Mouse (Mus musculus): ENCODE measurements at regions not wholly inside any gene's neighbourhood (a gene's known extent, or its start where the extent isn't known, plus 50 kb on each side); places are given as distances from the start of the nearest gene placed in this dataset.

GRCm38 (mm10) chr13:53811862-53812261 lies 243.6 kb downstream of the Drd1 start:
- no peak for ATAC-seq (replicated peaks; ENCODE audit: poor library complexity, severe bottlenecking)

DNA sequence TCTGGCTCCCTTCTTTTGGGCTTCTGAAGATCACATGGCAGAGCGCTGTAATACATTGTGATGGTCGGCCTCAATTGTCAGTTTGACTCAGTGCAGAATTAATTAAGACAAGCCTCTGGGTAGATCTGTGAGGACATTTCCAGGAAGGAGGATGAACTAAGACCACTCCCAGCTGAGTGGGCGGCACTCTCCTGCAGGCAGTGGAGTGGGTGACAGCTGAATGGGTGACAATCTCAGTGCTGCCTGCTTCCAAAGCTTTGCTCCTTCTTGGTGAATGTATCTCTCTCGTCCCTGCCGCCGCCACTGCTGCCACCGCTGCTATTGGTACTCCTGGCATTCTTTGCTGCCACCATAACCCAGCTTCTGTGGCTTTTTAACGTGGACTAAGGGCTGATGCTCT lies 244.4 kb downstream of the Drd1 start:
- no peak for ATAC-seq (replicated peaks; ENCODE audit: poor library complexity, severe bottlenecking)

DNA sequence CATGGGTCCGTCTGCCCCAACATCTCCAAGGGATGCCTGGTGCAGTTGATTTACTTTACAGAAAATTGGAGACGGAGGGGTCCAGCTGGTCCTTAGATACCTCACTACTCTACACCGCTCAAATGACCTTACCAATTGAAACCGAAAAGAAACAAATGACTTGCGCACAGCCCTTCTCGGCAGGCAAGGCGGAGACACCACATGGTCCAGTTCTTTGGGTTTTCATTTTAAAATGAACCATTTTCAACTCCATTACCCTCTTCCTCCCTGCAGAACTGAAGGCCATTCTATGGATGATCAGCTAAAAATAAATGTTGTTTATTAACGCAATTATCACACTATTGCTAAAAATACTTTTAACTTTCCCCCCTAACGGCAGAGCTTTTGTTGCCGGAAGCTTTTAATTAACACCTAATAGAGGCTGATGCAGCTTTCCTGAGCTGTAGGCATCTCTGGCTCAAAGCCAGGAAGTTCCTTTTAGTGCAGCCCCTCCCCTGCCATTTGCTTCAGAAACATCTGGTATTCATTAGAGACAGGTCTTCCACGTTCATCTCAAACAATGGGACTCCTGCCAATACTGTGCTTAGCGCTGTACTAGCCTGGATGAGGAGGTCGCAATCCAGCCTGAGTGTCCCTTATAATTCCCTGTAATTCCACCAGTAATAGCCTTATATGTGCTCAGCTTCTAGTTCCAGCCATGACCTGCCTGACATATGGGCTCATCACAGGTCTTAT lies 247.5 kb downstream of the Drd1 start:
- no peak for ATAC-seq (replicated peaks; ENCODE audit: poor library complexity, severe bottlenecking)

- no peak for ATAC-seq (replicated peaks; ENCODE audit: poor library complexity, severe bottlenecking)
These were observed 249.6 kb downstream of the Drd1 start for GRCm38 (mm10) chr13:53805872-53806271.

GRCm38 (mm10) chr13:53800978-53801377 lies 254.5 kb downstream of the Drd1 start:
- no peak for ATAC-seq (replicated peaks; ENCODE audit: poor library complexity, severe bottlenecking)

GRCm38 (mm10) chr13:53788809-53789208 lies 266.7 kb downstream of the Drd1 start:
- no peak for ATAC-seq (replicated peaks; ENCODE audit: poor library complexity, severe bottlenecking)

DNA sequence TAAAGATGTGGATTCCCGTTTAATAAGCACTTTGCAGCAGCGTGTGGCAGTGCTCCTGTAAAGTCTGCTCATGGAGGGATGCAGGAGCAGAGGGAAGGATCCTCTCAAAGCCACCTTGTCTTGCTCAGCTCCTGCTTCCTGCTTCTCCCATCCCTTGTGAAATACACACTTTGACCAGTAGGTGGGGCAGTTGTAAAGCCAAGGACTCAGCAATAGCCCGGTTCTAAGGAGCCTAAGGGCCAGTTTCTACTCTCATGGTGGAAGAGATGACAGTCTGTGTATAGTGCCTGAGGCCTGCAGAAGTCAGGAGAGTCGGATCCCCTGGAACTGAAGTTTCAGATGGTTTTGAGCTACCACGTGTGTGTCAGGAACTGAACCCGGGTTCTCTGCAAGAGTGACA lies 272.0 kb downstream of the Drd1 start:
- ATAC-seq (replicated peaks; ENCODE audit: poor library complexity, severe bottlenecking): peak; percentile 55; the same call in 1 of the 2 replicates

DNA sequence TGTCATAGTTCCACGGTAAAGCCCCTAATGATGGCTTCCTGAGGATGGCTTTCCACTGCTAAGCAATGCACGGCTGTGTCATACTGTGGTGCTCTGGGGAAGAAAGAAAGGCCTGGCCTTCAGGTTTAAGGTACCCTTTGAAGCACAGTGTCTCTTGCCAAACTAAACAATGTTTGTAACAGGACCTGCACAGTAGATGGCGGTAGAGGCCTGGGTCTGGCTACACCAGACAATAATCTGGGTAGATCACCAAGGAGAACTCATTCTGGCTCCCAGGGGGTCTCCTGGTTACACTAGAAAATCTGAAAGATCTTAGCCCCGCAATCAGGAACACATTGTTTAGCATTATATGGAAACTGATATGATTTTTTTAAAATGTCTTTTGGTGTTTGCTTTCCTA lies 276.4 kb downstream of the Drd1 start:
- ATAC-seq (replicated peaks; ENCODE audit: poor library complexity, severe bottlenecking): no peak

GRCm38 (mm10) chr13:53776421-53776820 lies 279.1 kb downstream of the Drd1 start:
- ATAC-seq (replicated peaks; ENCODE audit: poor library complexity, severe bottlenecking): no peak

- ATAC-seq (replicated peaks; ENCODE audit: poor library complexity, severe bottlenecking): 0 out of 2 replicates have a peak, but pooled peaks have one; percentile 33
These were observed 279.8 kb downstream of the Drd1 start for GRCm38 (mm10) chr13:53775687-53776086.

DNA sequence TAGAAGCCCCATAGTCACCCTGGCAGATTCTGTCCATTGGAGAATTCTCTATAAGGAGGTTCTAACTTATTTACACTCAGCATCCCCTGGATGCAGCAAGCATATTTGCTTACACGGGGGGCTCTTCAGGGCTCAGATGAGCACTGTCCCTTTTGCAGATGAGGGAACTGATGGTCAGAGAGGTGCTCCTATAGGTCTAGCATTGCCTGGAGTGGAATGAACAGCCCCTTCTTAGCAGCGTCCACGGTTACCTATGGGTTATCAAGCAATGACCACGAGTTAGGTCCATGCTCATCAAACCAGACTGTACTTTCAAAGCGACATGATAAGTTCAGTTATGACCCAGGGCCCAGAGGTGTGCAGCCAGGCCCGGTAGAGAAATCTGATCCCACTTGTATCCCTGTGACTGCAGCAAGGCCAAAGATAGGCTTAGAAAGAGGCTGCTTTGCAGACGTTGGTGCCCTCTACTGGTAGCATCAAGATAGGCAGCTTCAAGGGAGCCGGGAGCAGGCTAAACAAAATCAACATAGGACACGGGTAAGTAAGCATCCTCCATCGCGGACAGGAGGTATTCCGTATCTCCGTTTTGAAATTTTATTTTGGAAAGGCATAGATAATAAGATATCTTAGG lies 290.8 kb downstream of the Drd1 start:
- ATAC-seq (replicated peaks; ENCODE audit: poor library complexity, severe bottlenecking): peak; percentile 55

DNA sequence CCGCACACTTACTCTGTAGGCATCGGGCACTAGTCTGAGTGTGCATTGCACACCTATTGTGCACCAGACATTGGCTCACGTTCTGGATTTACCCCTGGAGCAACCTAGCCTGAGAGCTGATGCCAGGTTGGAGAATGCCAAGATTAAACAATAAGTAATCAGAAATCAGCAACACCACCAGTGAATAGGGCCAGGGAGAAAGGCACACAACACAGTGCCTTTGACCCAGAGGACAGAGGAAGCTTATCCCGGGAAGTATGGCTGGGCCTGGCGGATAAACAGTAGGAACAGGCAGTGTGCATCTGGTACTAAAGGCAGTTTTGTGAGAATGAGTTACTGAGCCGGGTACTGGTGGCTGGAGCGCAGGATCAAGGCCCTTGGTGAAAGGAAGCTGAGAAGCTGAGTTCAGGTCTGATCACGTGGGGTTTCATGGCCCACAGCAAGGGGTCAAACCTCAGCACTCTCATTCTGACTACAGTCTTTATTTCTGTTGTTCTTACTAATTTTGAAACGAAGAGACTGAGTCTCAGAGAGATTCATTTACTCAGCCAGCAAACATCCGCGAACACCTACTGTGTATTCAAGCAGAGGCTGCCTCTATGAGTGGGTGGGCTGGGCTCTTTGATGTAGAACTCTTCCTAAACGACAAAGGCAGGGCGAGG lies 284.8 kb upstream of the Msx2 start:
- no peak for ATAC-seq (replicated peaks; ENCODE audit: poor library complexity, severe bottlenecking)

GRCm38 (mm10) chr13:53756970-53757530 lies 284.2 kb upstream of the Msx2 start:
- ATAC-seq (replicated peaks; ENCODE audit: poor library complexity, severe bottlenecking): no peak

GRCm38 (mm10) chr13:53755046-53755615 lies 282.3 kb upstream of the Msx2 start:
- no peak for ATAC-seq (replicated peaks; ENCODE audit: poor library complexity, severe bottlenecking)

GRCm38 (mm10) chr13:53753049-53753448 lies 280.2 kb upstream of the Msx2 start:
- no peak for ATAC-seq (replicated peaks; ENCODE audit: poor library complexity, severe bottlenecking)

DNA sequence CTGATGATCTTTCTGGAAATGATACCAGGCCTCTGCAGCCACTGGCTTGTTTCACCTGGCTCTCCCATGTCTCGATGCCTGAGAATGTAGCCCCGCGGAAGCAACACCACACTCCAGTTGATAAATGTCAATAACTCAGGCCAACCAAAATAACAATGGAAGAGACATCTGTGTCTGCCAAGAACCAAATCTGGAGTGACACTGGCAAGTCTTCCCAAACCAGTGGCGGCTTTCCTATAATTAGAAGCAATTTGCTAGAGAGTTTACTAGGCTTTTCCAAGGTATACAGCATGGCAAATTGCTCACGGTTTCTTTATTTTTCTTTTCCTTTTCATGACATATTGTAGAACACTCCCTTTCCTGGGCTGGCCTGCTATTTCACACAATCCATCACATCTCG lies 268.1 kb upstream of the Msx2 start:
- ATAC-seq (replicated peaks; ENCODE audit: poor library complexity, severe bottlenecking): no peak

DNA sequence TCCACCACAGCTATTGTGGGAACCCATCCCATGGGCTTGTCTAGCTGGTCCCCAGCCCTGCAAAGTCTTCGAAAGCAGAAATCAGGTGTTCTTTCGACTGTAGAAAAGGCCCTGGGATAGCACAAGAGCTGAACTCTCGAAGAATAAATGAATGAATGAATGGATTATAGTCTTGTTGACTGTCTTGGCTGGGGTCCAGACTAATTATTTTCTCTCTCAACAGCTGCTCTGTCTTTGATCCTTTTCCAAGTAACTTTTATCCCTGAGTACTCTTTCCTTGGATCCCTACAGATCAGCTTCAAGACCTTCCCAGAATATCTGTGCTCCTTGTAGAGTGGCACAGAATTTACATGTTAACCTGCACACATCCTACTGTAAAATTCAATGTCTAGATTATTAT lies 266.3 kb upstream of the Msx2 start:
- ATAC-seq (replicated peaks; ENCODE audit: poor library complexity, severe bottlenecking): no peak

- ATAC-seq (replicated peaks; ENCODE audit: poor library complexity, severe bottlenecking): no peak
These were observed 262.1 kb upstream of the Msx2 start for GRCm38 (mm10) chr13:53734944-53735343.

DNA sequence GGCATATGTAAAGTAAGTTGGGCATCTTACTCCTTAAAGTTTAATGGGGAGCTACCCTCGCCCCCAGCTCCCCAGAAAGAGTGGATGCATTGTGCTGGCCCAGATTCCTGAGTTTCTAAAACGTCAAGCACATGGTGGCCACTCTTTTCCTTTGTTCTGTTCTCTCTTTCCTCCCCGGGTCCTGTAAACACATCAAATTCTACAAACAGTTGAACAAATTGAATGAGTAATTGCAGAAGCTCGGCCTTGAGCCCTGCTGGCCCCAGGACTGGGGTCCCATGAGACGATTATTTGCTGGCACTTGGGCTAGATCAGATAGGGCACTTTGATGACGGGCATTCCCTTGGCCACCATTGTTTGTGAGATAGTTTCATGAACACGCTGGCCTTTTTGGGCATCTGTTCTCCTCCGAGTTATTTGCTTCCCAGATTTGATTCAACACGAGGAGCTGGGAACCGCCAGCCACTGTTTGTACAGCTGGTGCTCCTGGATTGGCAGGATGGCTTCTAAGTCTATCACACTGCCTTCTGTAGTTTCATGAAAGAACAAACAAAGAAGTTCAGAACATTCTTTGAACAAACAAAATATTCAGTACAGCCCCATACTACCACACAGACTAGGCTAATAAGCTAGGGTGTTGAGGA lies 257.5 kb upstream of the Msx2 start:
- no peak for ATAC-seq (replicated peaks; ENCODE audit: poor library complexity, severe bottlenecking)

DNA sequence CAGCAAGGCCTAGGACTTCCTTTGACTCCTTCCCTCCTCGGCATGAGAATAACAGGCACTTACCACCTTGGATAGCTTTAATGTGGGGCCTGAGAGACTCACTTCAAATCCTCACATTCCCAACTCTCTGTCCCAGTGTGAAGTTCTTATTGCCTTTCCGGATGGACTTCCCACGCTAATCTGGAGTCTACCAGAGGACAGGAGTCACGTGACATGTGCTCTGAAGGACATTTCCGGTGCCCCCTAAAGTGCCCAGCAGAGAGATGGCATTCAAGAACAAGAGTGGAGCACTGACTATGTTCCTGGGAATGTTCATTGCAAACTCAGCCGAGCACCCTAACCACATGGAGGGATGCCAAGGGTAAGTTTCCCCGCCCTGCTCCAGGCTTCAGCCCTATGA lies 257.0 kb upstream of the Msx2 start:
- ATAC-seq (replicated peaks; ENCODE audit: poor library complexity, severe bottlenecking): no peak

Measured in granulocyte monocyte progenitor cell, adult 5-6 weeks (primary cell).